Comparison of ENCODE assay signal across 13 mouse cellular contexts in the genomic region with DNA sequence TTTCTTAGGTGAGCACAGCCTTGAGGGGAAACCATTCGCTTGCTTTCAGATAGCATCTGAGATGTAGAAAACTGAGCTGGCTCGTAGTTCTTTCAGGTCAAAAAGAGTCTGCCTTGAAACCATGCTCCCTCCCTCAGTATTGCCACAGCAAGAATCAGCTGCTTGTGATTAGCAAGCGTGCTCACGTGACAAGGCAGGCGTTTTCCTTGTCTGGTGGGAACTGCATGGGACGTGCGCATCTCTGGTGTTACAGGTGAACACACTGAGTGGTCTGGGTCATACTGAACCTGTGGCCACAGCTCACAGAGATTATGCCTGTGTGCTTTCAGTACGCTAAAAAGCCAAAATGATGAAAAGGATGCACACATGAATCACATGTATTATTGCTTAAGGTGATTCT.
DNase-seq lines count a peak whose midpoint lies in the region; ATAC-seq lines count a peak whose summit lies in the region.
"Had no signal": no experiment of that assay in that cellular context is flagged by ENCODE, and none has a peak within 500 bp of the region (broad histone marks: within the 10 kb centered on the region; RNA-seq: fewer than 3 reads in every experiment).

No protein-coding gene starts in this region.

- no peaks in the 10 kb centered on the region for H3K9me3 ChIP-seq in embryonic facial prominence, embryonic 11.5 days (replicated peaks; ENCODE audit: control insufficient read depth, low read length)
- H3K9me3 ChIP-seq in hindbrain, embryonic 14.5 days (ENCODE audit: control insufficient read depth, low read length) = no peaks in the 10 kb centered on the region
- no peaks in the 10 kb centered on the region for H3K9me3 ChIP-seq in midbrain, embryonic 15.5 days
- H3K9me3 ChIP-seq: heart, embryonic 15.5 days; limb, embryonic 12.5 days had no signal

- H3K27me3 ChIP-seq in embryonic facial prominence, embryonic 11.5 days (ENCODE audit: control insufficient read depth, insufficient read depth, low read length) = no peaks in the 10 kb centered on the region
- no peaks in the 10 kb centered on the region for H3K27me3 ChIP-seq in hindbrain, embryonic 14.5 days (ENCODE audit: control insufficient read depth, insufficient read depth, low read length)
- H3K27me3 ChIP-seq in midbrain, embryonic 15.5 days (replicated peaks) = no peaks in the 10 kb centered on the region
- H3K27me3 ChIP-seq: heart, embryonic 15.5 days; limb, embryonic 12.5 days had no signal

- 41% methylated on average over 8 of the region's 8 CpGs for WGBS in embryonic facial prominence, embryonic 11.5 days
- WGBS in hindbrain, embryonic 14.5 days = 46% methylated on average over 8 of the region's 8 CpGs
- 53% methylated on average over 8 of the region's 8 CpGs for whole genome bisulfite sequencing in midbrain, embryonic 15.5 days

- H3K4me1 ChIP-seq in embryonic facial prominence, embryonic 11.5 days (ENCODE audit: control insufficient read depth, insufficient read depth, low read length) = no peaks in the 10 kb centered on the region
- H3K4me1 ChIP-seq in hindbrain, embryonic 14.5 days (replicated peaks; ENCODE audit: control insufficient read depth, insufficient read depth, low read length) = peaks cover 3% of the 10 kb centered on the region; the same call in 1 of the 2 replicates
- peaks cover 7% of the 10 kb centered on the region for H3K4me1 ChIP-seq in midbrain, embryonic 15.5 days

- H3K9ac ChIP-seq in embryonic facial prominence, embryonic 11.5 days (replicated peaks; ENCODE audit: low read length) = no peak overlapping the region
- H3K9ac ChIP-seq in hindbrain, embryonic 14.5 days = no peak overlapping the region; the same call in 1 of the 2 replicates
- no peak overlapping the region for H3K9ac ChIP-seq in midbrain, embryonic 15.5 days
- H3K9ac ChIP-seq: heart, embryonic 15.5 days; limb, embryonic 12.5 days had no signal

- H3K36me3 ChIP-seq in embryonic facial prominence, embryonic 11.5 days (replicated peaks; ENCODE audit: control insufficient read depth, insufficient read depth, low read depth, low read length) = no peaks in the 10 kb centered on the region
- no peaks in the 10 kb centered on the region for H3K36me3 ChIP-seq in hindbrain, embryonic 14.5 days (replicated peaks; ENCODE audit: control insufficient read depth, insufficient read depth)
- no peaks in the 10 kb centered on the region for H3K36me3 ChIP-seq in midbrain, embryonic 15.5 days (replicated peaks)
- H3K36me3 ChIP-seq: heart, embryonic 15.5 days had no signal

- H3K27ac ChIP-seq in embryonic facial prominence, embryonic 11.5 days (replicated peaks; ENCODE audit: low read depth, low read length) = no peak overlapping the region
- peak overlapping the region; percentile 7; the same call in 1 of the 2 replicates for H3K27ac ChIP-seq in hindbrain, embryonic 14.5 days
- H3K27ac ChIP-seq in midbrain, embryonic 15.5 days = no peak overlapping the region
- H3K27ac ChIP-seq: heart, embryonic 15.5 days had no signal

- DNase-seq in heart, adult 11 months = peak; percentile 61
- no peak for DNase-seq in heart, postnatal 4 days
- DNase-seq in embryonic facial prominence, embryonic 11.5 days (ENCODE audit: low spot score) = peak; percentile 80
- no peak for DNase-seq in hindbrain, embryonic 14.5 days (ENCODE audit: low spot score)
- DNase-seq in adrenal gland, postnatal 10 days = no peak
- DNase-seq in testis, postnatal 10 days (ENCODE audit: low spot score) = no peak
- DNase-seq: cerebellum, adult 11 months; gastrocnemius, postnatal 10 days; lung, postnatal 36 days had no signal

- H3K4me3 ChIP-seq in embryonic facial prominence, embryonic 11.5 days (ENCODE audit: low read depth, low read length) = no peak overlapping the region
- no peak overlapping the region for H3K4me3 ChIP-seq in hindbrain, embryonic 14.5 days (replicated peaks; ENCODE audit: low read length)
- no peak overlapping the region for H3K4me3 ChIP-seq in midbrain, embryonic 15.5 days
- H3K4me3 ChIP-seq: heart, embryonic 15.5 days; limb, embryonic 12.5 days had no signal

- no peak; the same call in 1 of the 2 replicates for ATAC-seq in embryonic facial prominence, embryonic 11.5 days (replicated peaks; ENCODE audit: insufficient number of reproducible peaks, low FRiP score, low TSS enrichment, low read depth)
- ATAC-seq in hindbrain, embryonic 14.5 days (ENCODE audit: low FRiP score) = peak; percentile 65
- peak; percentile 67 for ATAC-seq in midbrain, embryonic 15.5 days (replicated peaks)
- ATAC-seq in activated CD4-positive, CD25-positive, alpha-beta regulatory T cell, adult 4 months = no peak

- H3K4me2 ChIP-seq in embryonic facial prominence, embryonic 11.5 days (ENCODE audit: low read depth, low read length) = no peak overlapping the region
- H3K4me2 ChIP-seq in hindbrain, embryonic 14.5 days (replicated peaks) = no peak overlapping the region
- no peak overlapping the region for H3K4me2 ChIP-seq in midbrain, embryonic 15.5 days
- H3K4me2 ChIP-seq: heart, embryonic 15.5 days; limb, embryonic 12.5 days had no signal

Comparison
In these comparisons a context has a peak if more than half of its experiments do, and no peak if none do; other contexts are left out.
1. DNase-seq: peak in heart, adult 11 months (single experiment) and embryonic facial prominence, embryonic 11.5 days (single experiment); none in heart, postnatal 4 days (single experiment), hindbrain, embryonic 14.5 days (single experiment), adrenal gland, postnatal 10 days (single experiment) and testis, postnatal 10 days (single experiment).
2. ATAC-seq: peak in hindbrain, embryonic 14.5 days (single experiment) and midbrain, embryonic 15.5 days (single experiment); none in embryonic facial prominence, embryonic 11.5 days (single experiment) and activated CD4-positive, CD25-positive, alpha-beta regulatory T cell, adult 4 months (single experiment).